ENCODE assay signal across 14 mouse cellular contexts in genomic region chr7:97420958-97421651, GRCm38 (mm10). TPM values are rescaled to one million over a fixed set of nuclear protein-coding genes. Genes with fewer than 3 reads are reported as not detected.
DNase-seq lines count a peak whose midpoint lies in the region; ATAC-seq lines count a peak whose summit lies in the region.
"Had no signal": no experiment of that assay in that cellular context is flagged by ENCODE, and none has a peak within 500 bp of the region (broad histone marks: within the 10 kb centered on the region; RNA-seq: fewer than 3 reads in every experiment).

No protein-coding gene starts in this region.

- no peak overlapping the region for H3K4me3 ChIP-seq in lung, embryonic 16.5 days (ENCODE audit: low read length)
- H3K4me3 ChIP-seq: erythroblast, embryonic 14.5 days; midbrain, embryonic 15.5 days; stomach, embryonic 15.5 days had no signal

- no peaks in the 10 kb centered on the region for H3K27me3 ChIP-seq in lung, embryonic 16.5 days (ENCODE audit: control insufficient read depth, insufficient read depth, low read depth, low read length)
- H3K27me3 ChIP-seq: midbrain, embryonic 15.5 days; stomach, embryonic 15.5 days had no signal

- H3K4me1 ChIP-seq in lung, embryonic 16.5 days (replicated peaks; ENCODE audit: control insufficient read depth, insufficient read depth, low read length), result peaks cover 10% of the 10 kb centered on the region
- H3K4me1 ChIP-seq: stomach, embryonic 15.5 days had no signal

- no peak overlapping the region for H3K4me2 ChIP-seq in lung, embryonic 16.5 days (ENCODE audit: low read depth, low read length)
- H3K4me2 ChIP-seq: midbrain, embryonic 15.5 days; stomach, embryonic 15.5 days had no signal

- H3K27ac ChIP-seq in lung, embryonic 16.5 days (ENCODE audit: low read length), result no peak overlapping the region
- H3K27ac ChIP-seq: midbrain, embryonic 15.5 days; stomach, embryonic 15.5 days had no signal

- 63% methylated on average over 8 of the region's 8 CpGs for WGBS in lung, embryonic 16.5 days

- H3K9me3 ChIP-seq in lung, embryonic 16.5 days (ENCODE audit: control insufficient read depth, low read length), result no peaks in the 10 kb centered on the region
- H3K9me3 ChIP-seq: midbrain, embryonic 15.5 days; stomach, embryonic 15.5 days had no signal

- peak; percentile 57 for ATAC-seq in frontal cortex, adult (ENCODE audit: low TSS enrichment)
- peak; percentile 24 for ATAC-seq in lung, embryonic 16.5 days (ENCODE audit: low read depth)
- no peak for ATAC-seq in erythroblast, adult 5-6 weeks (replicated peaks; ENCODE audit: low FRiP score, poor library complexity, severe bottlenecking)
- ATAC-seq: midbrain, embryonic 15.5 days had no signal

- H3K36me3 ChIP-seq in lung, embryonic 16.5 days (ENCODE audit: control insufficient read depth, insufficient read depth, low read length), result no peaks in the 10 kb centered on the region
- H3K36me3 ChIP-seq: midbrain, embryonic 15.5 days; stomach, embryonic 15.5 days had no signal

- no peak for DNase-seq in frontal cortex, postnatal 25 days (ENCODE audit: low spot score in 2 of 2)
- no peak for DNase-seq in lung, postnatal 14 days
- DNase-seq in cerebellum, adult 9-10 months, result peak; percentile 80
- DNase-seq in lung, postnatal 10 days, result peak; percentile 28
- DNase-seq in retina, embryonic 14.5 days (ENCODE audit: low spot score), result no peak
- DNase-seq: B cell, adult 2 months; liver had no signal

- H3K9ac ChIP-seq in lung, embryonic 16.5 days (ENCODE audit: low read length), result peak overlapping the region; percentile 26; the same call in 1 of the 2 replicates
- H3K9ac ChIP-seq: midbrain, embryonic 15.5 days; stomach, embryonic 15.5 days had no signal

RNA-seq across cellular contexts. Expression of gene Thrsp, which starts 3.6 kb away (rescaled TPM):
- 1.2 and 1.6 TPM in 2 replicates for polyA plus RNA-seq in lung, embryonic 16.5 days (2015; fragmentation: Nextera tagmentation; extraction: Ambion mirVana)
- not detected in 2 replicates for total RNA-seq in erythroblast, adult 5-6 weeks (2015; ENCODE audit: low replicate concordance)
- not detected in 2 replicates for total RNA-seq in erythroblast, adult 5-6 weeks (2017; ENCODE audit: low replicate concordance)
- total RNA-seq: hematopoietic stem cell, adult 5-6 weeks had no signal
- polyA plus RNA-seq: erythroblast, embryonic 14.5 days had no signal

RNA-seq across cellular contexts. Expression of gene Ndufc2, which starts 21.3 kb away (rescaled TPM):
- 350 and 370 TPM in 2 replicates for polyA plus RNA-seq in lung, embryonic 16.5 days (2015; fragmentation: Nextera tagmentation; extraction: Ambion mirVana)
- 53.5 and 57.6 TPM in 2 replicates for total RNA-seq in erythroblast, adult 5-6 weeks (2015; ENCODE audit: low replicate concordance)
- total RNA-seq in erythroblast, adult 5-6 weeks (2017; ENCODE audit: low replicate concordance), result 20.5 and 80.0 TPM in 2 replicates

RNA-seq across cellular contexts. Expression of gene Kctd14, which starts 30.0 kb away (rescaled TPM):
- polyA plus RNA-seq in lung, embryonic 16.5 days (2015; fragmentation: Nextera tagmentation; extraction: Ambion mirVana), result 8.9 and 9.9 TPM in 2 replicates
- 26.1 and 51.9 TPM in 2 replicates for total RNA-seq in erythroblast, adult 5-6 weeks (2015; ENCODE audit: low replicate concordance)
- 22.4 and 34.0 TPM in 2 replicates for total RNA-seq in erythroblast, adult 5-6 weeks (2017; ENCODE audit: low replicate concordance)

RNA-seq across cellular contexts. Expression of gene Alg8, which starts 49.7 kb away (rescaled TPM):
- polyA plus RNA-seq in lung, embryonic 16.5 days (2015; fragmentation: Nextera tagmentation; extraction: Ambion mirVana), result 42.4 and 44.3 TPM in 2 replicates
- total RNA-seq in erythroblast, adult 5-6 weeks (2015; ENCODE audit: low replicate concordance), result 9.4 and 25.7 TPM in 2 replicates
- 2.9 and 10.2 TPM in 2 replicates for total RNA-seq in erythroblast, adult 5-6 weeks (2017; ENCODE audit: low replicate concordance)

RNA-seq across cellular contexts. Expression of gene Ints4, which starts 59.7 kb away (rescaled TPM):
- polyA plus RNA-seq in lung, embryonic 16.5 days (2015; fragmentation: Nextera tagmentation; extraction: Ambion mirVana), result 46.9 and 49.8 TPM in 2 replicates
- total RNA-seq in erythroblast, adult 5-6 weeks (2015; ENCODE audit: low replicate concordance), result 30.9 and 39.2 TPM in 2 replicates
- total RNA-seq in erythroblast, adult 5-6 weeks (2017; ENCODE audit: low replicate concordance), result 11.2 and 19.9 TPM in 2 replicates

Comparison
In these comparisons a context has a peak if more than half of its experiments do, and no peak if none do; other contexts are left out.
1. DNase-seq: peak in cerebellum, adult 9-10 months (single experiment) and lung, postnatal 10 days (single experiment); none in frontal cortex, postnatal 25 days (0 of 2), lung, postnatal 14 days (single experiment) and retina, embryonic 14.5 days (single experiment).